Mouse (Mus musculus) Muller cell, postnatal 12 days (primary cell): ENCODE results near the gene Clasp2.
"Not testable (repeated sequence)": the region's sequence is repeated elsewhere in the genome, so short reads cannot be mapped to it uniquely, and the experiment has no call there.

Experiments
- DNase-seq: peaks from one replicate; pipeline ENCODE4 v3.0.0-alpha.2; 2015; ENCODE audit errors: inconsistent ontology term

The Clasp2 gene

DNA sequence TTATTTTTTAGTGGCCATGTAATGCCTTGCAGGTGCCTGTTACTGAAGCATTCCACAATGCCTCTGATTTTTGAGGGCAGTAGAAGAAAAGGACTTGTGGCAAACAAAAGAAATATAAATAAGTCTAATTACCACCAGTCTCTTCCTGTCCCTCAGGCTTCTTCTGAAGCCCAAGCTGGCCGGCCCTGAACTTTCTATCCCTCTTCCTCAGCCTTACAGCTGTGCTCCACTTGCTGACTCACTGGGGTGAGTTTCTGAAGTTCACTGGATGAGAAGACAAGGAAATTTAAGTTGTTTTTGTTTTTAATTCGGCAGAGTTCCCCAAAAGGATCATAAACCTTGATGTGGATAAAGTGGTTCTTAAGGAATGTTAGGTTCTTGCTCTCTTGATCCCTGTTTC lies 74.6 kb downstream of the Clasp2 start:
- no peak for DNase-seq

DNA sequence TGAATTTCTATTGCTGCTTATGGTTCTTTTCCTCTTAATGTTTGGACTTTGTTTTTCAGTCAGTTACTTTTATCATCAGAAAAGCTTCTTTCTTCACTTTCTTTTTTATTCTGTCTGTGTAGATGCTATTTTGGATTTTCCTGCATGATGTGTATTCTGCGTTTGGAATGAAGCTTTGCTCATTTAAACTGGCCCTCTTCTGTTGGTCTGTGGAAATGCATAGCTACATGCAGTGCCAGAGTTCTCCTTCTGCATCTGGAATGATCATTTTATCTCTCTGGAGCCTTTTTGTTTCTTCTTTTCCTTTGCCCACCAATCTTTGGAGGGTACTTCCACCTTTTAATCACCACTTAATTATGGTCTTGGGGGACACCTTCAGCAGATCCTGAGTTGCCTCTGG lies 80.9 kb downstream of the Clasp2 start:
- no peak for DNase-seq

DNA sequence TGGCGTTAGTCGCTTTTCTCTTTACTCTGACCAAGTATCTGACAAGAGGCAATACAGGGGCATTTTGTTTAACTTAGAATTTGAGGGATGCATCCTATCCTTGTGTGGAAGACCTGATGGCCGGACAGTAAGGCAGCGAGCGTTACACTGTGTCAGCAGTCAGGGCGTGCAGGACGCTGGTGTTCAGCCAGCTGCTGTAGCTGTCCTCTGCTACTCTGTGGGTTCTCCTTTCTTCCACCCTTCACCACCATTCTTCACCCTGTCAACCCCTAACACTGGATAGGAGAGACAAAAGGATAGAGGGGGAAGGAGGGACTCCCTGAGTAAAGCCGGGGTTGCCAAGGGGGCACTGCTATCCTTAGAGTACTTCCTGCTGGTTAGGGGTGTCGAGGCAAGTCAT lies 87.4 kb downstream of the Clasp2 start:
- no peak for DNase-seq

DNA sequence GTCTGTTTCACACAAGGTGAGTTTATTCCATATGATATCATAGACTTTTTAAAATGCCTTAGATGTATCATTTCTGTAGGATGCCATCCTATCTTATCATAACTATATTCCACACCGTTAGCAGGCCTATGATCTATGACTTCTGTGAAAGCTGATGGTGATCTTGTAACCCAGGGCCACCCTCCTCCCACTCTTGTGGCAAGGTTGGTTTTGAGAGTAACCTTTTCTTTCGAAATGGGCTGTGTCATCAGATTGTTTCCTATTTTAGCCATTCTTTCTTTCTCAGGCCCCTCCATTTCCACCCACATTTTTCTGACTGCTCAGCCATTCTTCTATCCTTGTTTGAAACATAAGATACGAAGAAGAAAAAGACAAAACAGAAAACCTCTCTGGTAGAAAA lies 88.9 kb downstream of the Clasp2 start:
- DNase-seq: no peak

DNA sequence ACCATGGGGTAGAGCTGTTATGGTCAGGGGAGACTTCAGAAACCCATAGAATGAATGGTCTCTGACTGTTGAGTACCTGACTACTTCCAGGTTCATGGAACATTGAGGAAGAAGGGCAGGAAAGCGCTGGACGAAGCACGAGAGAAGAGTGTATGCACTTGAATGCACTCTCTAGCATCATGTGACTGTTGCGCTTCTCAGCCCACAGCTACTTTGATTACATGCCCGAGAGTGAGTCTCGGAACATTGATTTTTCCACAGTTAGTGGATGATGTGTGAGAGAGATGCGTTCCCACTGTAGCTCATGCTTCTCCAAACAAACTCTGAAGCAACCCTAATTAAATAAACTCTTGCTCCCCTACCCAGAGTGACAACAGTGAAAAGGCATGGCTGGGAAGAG lies 92.2 kb downstream of the Clasp2 start:
- DNase-seq: no peak

DNA sequence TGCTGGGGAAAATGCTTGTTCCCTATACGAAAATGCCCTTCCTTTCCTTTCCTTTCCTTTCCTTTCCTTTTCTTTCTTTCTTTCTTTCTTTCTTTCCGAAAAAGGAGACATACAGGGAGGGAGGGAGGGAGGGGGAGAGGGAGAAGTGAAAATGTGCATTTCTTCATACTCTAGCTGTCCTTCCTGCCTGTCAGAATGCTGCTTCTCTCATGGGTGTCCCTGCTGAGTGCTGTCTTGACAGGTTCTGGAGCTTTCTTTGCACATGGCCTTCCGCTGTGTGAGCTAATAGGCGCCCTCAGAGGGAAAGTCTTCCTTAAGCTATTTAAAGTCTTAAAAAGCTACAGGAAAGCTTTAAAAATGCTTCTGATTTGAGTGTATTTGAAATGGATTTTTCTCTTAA lies 95.7 kb downstream of the Clasp2 start:
- DNase-seq: no peak

DNA sequence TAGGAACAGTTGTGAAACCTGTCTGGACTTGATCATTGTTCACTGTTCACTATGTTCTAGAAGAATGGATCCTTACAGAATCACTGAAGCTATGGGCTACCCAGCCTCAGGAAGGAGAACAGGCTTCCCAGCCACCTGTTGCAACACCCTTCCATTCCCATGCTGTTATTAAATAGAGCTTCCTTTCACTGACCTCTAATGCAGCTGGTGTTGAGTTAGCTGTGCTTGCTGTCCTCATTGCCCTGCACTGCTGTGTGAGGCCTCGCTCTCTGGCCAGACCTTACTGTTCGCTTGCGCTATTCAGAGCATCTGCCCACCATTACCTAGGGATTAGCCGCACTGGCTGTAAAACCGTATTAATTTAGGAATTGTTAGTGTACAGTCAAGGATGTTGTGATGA lies 96.2 kb downstream of the Clasp2 start:
- no peak for DNase-seq

DNA sequence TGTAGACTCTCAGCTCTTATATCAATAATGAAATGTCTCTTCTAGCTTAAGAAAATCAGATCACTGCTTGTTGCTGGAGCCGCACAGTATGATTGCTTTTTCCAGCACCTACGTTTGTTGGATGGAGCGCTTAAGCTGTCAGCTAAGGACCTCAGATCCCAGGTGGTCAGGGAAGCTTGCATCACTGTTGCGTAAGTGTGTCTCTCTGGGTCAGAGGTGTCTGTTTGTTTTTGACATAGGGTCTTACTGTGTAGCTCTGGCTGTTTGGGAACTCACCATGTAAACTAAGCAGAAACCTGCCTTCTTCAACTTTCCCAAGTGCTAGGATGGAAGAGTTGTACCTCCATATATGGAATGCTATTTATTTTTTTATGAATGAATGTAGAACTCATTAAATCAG lies 102.8 kb downstream of the Clasp2 start:
- no peak for DNase-seq

DNA sequence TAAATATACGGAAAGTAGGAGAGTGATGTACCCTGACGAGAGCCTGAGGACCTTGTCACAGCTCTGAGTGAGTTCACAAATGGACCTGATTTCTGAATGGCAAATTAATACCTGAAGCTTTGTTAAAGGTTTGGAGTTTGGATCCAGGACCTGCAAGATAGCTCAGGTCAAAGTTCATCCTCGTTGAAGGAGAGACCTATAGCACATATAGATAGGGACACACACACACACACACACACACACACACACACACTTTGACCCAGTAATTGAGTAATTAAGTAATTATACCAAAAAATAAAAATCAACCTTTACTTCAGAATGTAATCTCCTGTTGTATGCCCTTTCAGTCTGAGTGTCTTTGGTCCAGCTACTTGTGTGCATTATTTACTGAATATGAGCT lies 114.2 kb downstream of the Clasp2 start:
- no peak for DNase-seq

DNA sequence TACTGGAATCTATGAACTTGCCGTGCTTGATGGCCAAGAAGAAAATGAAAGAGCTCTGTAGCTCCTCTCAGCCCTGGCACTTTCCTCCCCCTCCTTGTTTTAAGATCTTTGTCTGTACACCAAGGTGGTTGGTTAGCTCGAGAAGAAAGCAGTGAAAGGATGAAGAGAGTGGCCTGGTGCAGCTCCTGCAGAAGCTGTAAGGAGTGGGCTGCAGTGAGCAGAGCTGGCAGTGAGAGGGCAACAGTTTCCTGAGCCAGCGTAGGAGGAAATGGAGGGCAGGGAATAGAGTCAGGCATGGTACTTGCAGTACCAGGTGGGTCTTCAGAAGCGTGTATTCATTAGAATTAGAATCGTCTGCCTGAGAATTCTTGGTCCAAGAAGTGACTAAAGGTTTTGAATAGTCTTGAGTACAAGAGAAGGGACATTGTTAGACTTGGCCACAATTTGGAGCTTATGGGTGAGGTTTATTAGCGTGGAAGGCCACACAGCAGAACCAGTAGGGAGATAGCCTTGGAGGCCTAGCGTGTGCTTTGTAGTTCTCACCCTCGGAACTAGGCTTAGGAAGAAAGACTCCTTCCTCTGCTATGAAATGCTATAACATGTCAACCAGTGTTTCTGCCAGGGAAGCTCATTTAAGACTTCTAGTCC lies 116.1 kb downstream of the Clasp2 start:
- DNase-seq: no peak

DNA sequence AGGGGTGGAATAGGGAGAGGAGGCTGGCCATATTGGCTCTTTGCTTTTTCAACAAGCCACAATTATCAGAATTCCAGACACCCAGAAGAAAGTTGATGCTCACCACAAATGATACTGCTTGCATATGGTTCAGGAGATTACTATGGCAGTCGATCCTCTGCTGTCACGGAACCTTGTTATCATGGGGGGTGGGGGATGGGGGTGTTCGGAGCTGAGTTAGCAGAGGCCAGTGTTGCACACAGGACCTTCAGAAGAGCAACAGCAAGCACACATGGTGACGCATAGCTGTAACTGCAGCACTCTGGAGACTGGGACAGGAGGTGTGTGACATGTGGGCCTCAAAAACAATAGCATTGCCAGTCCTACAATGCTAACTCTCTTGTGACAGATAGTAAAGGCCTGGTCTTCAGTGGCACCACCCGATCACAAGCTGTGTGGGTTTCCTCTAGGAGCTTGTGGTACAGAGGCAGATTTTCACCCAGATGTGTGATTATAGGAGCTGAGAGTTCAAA lies 116.7 kb downstream of the Clasp2 start:
- no peak for DNase-seq

DNA sequence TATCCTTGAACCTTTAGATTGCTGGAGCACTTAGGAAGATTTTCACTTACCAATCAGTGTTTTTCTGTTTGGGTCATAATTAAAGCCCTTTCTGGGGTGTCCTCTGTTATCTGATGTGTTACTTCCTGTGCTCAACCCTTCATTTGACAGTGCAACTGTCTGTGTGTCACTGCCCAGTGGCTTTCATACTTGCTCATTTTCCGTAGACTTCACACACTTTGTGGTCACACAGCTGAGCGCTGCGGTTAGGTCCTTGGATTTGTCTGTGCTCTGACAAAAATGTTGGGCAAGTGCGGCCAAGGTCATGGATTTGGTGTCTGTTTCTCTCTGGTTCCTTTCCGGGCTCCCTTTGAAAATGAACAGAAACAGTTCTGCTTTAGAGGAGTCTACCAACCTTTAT lies 118.1 kb downstream of the Clasp2 start:
- DNase-seq: peak; percentile 9

DNA sequence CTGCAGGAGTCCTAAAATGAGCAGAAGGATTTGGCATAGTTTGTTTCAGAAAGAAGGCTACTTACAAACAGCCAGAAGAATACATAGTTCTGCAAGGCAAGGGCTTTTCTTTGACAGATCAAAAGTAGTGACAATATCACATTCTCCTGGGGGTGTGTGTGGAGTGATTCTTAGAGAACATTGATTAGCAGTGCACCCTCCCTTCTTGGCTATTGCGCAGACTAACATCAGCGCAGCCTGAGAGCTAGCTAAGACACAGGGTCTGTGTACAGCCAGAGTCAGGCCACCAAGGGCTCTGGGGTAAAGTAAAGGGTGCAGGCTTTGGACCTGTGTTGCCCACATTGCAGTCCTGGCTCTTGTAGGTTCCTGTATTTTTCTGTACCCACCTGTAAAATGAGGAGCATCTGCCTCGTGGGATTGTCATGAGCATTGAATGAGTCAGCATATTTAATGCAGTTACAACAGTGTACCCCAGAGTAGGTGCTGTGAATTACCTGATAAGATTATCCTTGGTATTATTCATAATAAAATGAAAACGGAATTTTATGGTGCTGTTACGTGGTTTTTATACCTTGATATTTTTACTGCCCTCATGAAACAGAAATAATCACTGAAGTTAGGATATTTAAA lies 122.2 kb downstream of the Clasp2 start:
- no peak for DNase-seq

DNA sequence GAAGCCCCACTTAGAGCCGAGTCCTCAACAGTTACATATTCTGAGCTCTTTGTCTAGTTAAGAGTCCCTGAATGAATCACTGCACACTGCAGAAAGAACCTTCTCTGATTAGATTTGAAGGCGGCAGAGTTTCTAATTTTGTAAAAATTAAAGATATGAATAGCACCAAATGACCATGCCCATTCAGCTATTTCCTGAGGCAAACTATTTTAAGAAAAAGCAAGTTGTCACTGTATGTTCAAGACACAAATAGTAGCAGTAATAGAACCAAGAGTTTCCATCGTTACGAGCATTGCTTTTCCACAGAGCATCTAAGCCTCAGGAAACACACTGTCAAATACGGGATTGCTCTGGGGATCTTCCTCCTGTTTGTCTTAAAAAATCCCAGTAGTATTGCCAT lies 126.7 kb downstream of the Clasp2 start:
- no peak for DNase-seq

DNA sequence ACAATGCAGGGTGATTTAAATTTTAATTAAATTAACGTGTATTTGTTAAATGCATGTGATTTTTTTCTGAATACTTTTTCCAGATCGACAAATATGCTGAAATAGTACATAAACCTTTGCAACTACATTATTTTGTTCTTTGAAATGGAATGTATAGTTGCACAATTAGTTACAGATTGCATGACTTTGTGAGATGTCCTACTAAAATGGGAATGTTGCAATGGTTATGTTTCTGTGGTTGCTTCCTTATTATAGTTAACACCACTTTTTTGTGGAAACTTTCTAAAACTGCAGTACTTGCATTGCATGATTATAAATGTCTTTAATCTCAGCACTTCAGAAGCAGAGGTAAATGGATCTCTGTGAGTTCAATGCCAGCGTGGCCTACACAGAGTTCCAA lies 153.6 kb downstream of the Clasp2 start:
- no peak for DNase-seq

DNA sequence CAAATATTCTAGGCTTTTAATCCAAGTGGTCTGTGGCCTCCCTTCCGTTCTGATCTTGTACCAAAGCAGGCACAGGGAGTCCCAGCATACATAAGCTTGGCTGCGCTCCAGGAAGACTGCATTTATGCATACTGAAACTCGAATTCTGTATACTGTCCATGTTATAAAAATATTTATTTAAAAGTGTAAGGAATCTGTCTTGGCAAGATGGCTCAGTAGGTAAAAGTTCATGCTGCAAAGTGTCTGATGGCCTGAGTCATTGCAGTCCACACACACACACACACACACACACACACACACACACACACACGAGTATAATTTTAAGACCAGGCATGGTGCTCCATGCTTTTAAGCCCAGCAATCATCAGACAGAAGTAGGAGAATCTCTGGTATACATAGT lies 161.9 kb downstream of the Clasp2 start:
- no peak for DNase-seq

DNA sequence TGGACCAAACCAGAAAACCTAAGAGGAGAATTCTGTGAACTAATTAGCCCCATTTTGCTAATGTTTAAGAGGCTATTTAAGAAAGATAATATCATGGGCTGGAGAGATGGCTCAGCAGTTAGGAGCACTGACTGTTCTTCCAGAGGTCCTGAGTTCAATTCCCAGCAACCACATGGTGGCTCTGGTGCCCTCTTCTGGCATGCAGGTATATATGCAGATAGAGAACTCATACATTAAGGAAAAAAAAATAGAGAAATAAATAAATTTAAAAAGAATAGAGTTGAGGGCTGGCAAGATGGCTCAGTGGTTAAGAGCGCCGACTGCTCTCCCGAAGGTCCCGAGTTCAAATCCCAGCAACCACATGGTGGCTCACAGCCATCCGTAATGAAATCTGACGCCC lies 163.0 kb downstream of the Clasp2 start:
- not testable (repeated sequence) for DNase-seq

DNA sequence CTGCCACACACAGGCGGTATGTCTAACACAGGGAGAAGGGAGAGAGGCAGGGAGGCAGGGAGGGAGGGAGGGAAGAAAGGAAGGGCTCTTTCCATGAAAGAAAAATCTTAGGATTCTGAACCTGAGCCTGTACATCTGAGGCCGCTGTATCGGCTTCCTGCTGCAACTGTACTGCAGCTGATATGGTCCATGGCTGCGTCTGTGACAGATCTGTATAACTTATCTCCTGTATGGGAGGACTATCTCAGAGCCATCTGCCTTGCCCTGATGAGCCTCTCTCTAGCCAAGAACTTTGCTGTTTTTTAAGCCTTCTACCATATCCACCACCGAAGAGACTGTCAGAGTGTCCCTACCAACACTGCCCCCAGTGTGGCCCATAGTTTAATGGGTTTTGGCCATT lies 174.5 kb downstream of the Clasp2 start:
- no peak for DNase-seq

DNA sequence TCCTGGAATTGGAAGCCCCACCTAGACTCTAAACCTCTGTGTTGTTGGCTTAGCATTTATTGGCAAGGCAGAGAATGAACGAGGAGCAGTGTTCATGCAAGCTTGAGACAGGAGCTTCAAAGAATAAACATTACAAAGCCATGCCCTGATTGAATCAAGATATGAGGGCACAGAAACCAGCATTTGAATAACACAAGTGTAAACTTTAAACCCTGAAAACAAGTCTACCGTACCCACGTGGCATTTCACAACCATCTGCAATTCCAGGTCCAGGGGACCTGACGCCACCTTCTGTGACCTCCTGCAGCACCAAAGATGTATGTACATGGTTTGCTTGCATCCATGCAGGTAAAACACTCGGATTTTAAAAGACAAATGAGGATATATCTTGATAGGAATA lies 181.4 kb downstream of the Clasp2 start:
- DNase-seq: no peak

DNA sequence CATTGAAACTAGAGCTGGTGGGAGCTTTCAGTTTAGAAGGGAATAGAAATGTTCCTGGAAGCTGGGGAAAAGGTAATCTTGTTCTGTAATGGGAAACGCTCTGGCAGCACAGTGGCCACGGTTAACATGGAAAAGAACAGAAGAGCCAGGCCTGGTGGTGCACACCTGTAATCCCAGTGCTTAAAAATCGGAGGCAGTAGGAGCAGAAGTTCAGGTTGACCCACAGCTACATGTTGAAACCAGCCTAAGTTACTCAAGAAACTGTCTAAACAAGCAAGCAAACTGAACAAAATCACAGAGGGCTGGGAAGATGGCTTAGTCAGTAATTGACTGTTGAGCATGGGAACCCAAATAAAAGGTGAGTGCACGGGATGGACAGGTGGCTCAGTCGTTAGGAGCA lies 183.6 kb downstream of the Clasp2 start:
- no peak for DNase-seq

DNA sequence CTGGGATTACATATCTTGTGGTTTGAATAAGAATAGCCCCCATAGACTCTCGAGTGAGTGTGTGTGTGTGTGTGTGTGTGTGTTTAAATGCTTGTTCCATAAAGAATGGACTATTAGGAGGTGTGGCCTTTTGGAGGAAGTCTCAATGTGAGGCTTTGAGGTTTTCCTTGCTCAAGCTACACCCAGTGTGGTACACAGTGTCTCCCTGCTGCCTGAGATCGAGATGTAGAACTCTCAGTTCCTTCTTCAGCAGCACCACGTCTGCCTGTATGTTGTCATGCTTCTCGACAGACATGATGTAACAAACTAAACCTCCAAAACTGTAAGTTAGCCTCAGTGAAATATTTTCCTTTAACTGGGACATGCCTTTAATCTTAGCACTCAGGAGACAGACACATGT lies 187.3 kb downstream of the Clasp2 start:
- no peak for DNase-seq

DNA sequence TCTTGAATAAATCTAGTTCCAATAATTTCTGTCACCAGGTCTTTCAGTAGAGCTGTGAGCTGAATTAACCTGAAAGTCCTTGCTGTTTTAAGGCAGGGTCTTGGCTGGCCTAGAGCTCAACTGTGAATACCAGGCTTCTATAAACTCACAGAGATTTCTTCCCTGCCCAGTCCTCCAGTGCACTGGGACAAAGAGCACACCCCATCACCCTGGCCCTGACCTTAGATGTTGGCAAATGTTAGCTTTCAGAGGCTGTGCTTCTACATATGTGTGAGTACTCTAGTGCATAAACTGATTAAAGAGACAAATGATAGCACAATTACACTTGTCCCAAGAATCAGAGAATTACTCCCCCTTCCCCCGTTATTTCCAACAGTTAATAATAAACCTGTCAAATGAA lies 188.4 kb downstream of the Clasp2 start:
- no peak for DNase-seq

DNA sequence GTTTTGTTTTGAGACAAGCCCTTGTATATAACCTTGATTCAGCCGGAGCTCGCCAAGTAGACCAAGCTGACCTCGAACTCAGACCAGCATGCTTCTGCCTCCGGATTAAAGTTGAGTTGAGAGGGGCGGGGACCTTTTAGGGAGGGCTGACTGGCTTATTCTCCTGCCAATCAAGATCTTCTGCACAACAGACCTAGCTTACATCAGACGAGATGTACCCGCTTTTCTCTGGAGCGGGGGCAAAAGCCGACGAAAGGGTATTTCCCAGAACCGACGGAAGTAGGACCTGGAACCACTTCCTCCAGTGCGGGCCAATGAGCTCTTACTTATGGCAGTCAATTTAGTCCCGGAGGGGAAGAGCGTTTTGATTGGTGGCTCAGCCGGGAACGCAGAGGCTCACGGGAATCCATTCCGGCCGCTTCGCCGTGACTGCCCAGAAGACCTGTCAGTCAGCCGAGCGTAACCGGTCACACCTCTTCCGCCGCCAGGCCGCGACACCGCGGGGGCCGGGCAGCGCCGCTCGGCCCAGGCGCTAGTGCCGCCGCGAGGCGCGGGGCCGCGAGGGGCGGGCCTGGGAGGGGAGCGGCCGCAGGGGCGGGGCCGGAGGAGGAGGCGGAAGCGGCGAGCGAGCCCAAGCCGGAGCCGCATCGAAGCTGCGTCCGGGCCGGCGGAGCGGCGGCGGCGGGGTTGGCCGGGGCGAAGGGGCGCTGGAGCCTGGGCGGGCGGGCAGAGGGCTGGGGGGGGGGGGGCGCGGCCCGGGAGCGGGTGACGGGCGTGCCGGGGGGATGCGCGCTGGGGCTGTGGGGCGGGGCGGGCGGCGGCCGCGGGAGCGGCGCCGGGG lies 189.5 kb downstream of the Clasp2 start, which contains the start of gene Ubp1:
Gene Ubp1, plus strand, starts transcription at position 401 of the 841 bp plus-strand sequence.
- peak; percentile 99 for DNase-seq
